Mouse (Mus musculus): ENCODE measurements at regions not wholly inside any gene's neighbourhood (a gene's known extent, or its start where the extent isn't known, plus 50 kb on each side); places are given as distances from the start of the nearest gene placed in this dataset.

DNA sequence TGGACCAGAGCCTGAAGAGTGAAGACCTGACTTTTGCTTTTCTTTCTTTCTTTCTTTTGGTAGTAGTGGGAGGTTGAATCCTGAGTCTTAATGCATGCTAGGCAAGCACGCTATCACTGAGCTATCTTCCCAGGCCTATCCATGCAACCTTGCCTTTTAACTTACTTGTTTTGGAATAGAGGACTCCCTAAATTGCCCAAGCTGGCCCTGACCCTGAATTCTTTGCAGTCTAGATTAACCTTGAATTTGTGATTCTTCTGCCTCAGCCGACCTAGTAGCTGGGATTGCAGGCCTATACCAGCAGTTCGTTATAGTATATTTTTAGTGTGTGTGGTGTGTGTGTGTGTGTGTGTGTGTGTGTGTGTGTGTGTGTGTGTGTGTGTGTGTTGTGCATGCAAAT is 183.1 kb downstream of the Gm12728 start:
- TF ChIP-seq CTCF (IDR thresholded peaks at IDR 0.05; ENCODE audit: control insufficient read depth, insufficient read depth, low read length) (no peak), POLR2A (IDR thresholded peaks at IDR 0.05; ENCODE audit: borderline replicate concordance, control insufficient read depth, low read depth, low read length) (no peak)
